Mouse (Mus musculus): ENCODE results near the gene Hipk2.

Gene Hipk2

DNA sequence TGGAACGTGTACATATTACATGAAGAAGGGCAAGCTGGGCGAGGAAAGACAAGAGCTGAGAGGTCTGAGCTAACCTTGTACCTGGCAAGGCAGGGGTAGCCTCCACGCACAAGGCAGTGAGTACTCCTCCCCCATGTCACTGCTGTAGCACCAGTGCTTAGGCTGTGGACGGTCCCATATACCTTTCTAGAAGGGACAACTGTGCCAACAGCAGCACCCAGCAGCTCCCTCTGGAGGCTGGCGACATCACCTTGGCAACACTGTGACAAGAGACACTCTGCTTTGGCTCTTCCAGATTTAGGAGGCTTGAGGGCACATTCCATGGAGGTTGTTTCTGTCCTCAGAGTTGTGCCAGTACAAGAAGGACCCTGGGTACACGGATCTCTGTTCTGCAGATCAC, 123.5 kb downstream of the Hipk2 start:
- no peak for DNase-seq

DNA sequence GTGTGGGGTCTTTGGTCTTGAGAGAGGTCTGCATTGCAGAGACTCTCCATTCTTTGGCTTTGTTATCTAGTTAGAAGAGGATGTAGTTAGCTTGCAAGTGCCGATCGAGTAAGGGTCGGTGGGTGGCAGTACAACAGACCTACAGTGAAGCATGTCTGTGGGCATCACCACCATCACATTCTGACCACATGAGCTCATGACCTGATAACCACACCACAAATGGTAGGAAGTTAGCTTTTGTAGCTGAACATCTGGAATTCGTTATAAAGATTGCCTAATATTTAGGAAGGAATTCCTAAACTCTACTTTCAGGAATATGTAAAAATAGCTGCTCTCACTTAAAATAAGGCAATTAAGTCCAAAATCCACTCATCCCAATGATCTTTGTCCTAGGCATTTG, 127.9 kb downstream of the Hipk2 start:
- no peak for DNase-seq

DNA sequence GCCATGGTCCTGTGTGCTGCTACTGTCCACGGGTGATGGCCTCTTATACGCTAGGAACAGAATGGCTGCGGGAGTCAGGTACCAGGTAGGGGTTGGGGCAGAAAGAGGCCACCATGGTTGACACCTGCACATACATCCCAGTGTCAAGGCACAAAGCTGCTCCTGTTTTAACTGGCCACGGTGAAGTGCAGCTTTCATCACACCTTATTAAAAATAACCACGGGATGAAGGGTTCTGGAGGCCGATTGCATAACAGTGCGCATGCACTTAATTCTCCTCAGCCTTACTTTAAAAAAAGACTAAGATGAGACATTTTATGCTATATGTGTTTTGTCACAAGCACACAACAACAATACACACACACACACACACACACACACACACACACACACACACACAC, 132.6 kb downstream of the Hipk2 start:
- peak; percentile 40 to 43 for DNase-seq

GRCm38 (mm10) chr6:38742441-38742840, 133.5 kb downstream of the Hipk2 start:
- DNase-seq, result no peak

GRCm38 (mm10) chr6:38741024-38741423, 134.9 kb downstream of the Hipk2 start:
- no peak for DNase-seq

- DNase-seq, result no peak
Observed at GRCm38 (mm10) chr6:38739266-38739665, 136.7 kb downstream of the Hipk2 start.

GRCm38 (mm10) chr6:38737763-38738162, 138.2 kb downstream of the Hipk2 start:
- DNase-seq, result no peak

GRCm38 (mm10) chr6:38736240-38736639, 139.7 kb downstream of the Hipk2 start:
- peak; percentile 81 to 85 for DNase-seq

DNA sequence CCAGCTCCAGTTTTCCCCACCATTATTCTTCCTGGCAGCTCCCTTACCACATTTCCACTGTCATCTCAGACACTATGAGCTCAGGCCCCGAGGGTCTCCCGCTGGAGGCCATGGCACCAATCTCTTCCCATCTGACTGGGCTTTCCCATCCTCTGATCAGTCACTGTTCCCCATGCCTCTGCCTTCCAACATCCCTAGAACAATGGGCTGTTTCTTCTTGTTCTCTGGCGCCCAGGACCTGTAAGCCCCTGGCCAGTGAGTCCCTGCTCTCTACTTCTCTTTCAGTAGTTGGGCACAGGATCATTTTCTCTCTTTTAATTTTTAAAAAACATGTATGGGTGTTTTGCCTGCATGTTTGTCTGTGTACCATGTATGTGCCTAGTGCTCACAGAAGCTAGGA, 143.3 kb downstream of the Hipk2 start:
- no peak for DNase-seq

- no peak for DNase-seq
Observed at GRCm38 (mm10) chr6:38730169-38731146, 145.5 kb downstream of the Hipk2 start.

GRCm38 (mm10) chr6:38725515-38725914, 150.4 kb downstream of the Hipk2 start:
- DNase-seq, result no peak

DNA sequence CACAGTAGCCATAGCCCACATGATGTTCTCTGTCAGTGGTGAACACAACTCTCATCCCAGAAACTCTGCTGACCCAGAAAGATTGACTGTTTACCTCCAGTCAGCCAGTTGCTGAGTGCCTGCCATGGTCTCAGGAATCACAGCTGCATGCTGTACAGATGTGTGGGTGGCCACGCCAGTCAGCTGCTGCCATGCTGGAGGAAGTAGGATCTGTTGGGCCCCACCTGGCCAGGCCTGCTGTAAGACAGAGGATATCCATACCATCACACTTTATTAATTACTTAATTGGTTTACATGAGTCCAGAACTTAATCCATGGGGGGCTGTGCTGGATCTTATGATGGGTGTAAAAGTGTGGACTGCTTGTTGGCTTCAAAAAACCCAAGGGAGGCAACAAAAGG, 154.6 kb downstream of the Hipk2 start:
- DNase-seq, result no peak

DNA sequence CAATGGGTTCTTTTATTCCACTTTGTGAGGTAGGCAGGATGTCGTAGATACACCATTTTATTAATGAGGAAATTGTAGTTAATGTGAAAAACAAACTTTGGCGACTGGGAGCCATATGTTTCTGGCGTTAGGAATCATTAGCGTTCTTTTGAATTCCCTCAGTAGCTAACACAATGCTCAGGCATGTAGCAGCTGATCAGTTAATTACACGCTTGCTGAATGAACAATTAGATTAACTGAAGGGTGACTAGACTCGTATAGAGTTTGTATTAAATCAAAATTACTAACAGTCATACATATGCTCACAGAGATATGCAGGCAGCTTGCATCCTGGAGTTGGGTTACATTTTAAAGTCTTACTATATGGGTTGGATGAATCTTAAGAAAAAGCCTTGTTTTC, 156.7 kb downstream of the Hipk2 start:
- DNase-seq, result no peak

DNA sequence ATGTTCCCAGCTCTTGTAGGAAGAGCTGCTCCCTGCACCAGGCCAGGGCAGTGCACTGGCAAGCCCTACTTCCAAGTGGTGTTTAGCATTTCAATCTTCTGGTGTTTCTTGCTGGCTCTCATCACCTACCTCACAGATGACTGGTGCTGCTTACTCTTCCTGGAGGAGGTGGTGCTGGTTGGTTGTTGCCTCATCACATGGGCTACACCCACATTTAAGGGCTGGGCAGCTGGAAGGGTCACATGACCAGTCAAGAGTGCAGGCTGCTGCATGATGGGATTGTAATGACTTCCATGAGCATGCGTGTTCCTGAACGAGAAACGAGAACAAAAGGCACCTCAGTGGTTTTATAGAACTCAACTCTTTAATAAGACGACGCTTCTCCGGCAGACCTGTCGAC, 157.3 kb downstream of the Hipk2 start:
- no peak for DNase-seq

GRCm38 (mm10) chr6:38715881-38716280, 160.1 kb downstream of the Hipk2 start:
- DNase-seq, result no peak

DNA sequence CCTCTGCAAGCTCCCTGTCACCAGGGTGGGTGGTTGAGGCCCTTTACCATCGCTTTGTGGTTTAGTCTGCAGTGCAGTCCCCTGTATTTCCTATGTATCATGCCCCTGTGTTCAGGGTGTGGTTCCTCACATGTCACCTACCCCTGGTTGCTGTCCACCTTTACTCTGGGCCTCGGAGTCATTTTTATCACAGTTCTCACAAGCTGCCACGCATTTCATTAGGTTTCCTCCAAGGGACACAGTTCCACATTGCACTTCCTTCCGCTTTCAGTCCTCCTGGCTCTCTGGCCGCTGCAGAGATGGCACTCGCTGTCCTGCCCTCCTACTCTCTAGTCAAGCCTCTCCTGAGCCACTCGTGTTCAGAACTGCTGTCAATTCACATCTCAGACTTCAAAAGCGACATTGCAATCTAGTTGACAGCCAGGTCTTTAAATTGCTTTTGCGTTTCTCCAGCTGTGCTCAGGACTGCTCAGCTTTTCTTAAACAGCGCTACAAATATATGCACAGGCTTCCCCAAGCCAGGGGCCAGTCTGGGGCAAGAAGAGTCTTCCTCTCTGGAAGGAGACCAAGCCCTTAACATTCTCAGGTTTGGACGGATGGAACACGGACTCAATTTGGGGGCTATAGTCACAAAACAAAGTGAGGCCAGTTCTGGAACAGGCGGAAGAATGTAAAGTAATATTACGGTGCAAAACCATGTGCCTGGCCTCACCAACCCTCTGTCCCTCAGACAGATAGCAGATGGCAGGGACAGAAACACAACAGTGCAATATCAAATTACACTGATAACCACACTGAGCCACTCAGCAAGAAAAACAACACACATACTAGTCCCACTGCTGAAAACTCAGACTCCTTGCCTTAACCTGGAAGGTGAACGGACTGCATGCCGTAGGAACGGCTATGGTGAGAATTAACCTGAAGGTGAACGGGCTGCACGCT, 161.7 kb downstream of the Hipk2 start:
- DNase-seq, result no peak

- peak in 1 of 2 experiments; percentile 44 for DNase-seq
Observed at GRCm38 (mm10) chr6:38710449-38710848, 165.5 kb downstream of the Hipk2 start.

GRCm38 (mm10) chr6:38704264-38704984, 171.5 kb downstream of the Hipk2 start:
- peak; percentile 33 to 46 for DNase-seq

DNA sequence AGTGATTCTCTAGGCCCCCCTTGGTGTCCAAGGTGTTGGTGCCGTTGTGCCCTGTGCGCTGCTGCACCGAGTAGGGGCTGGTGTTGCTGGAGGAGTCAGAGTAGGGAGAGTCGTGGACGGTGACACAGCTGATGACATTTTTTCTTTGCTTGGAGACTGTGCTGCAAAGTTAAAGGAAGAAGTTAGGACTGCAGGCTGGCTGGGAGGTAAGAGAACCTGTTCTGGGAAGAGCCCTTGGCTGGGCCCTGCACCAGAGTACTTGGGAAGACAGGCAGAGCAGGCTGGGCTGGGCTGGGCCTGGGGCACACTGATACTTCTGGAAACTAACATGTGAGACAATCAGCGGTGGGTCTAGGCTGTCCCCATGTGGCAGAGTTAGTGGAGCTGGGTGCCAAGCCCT, 172.4 kb downstream of the Hipk2 start:
- DNase-seq, result no peak

GRCm38 (mm10) chr6:38702810-38703399, 173.1 kb downstream of the Hipk2 start:
- DNase-seq, result peak in 1 of 2 experiments; percentile 37

GRCm38 (mm10) chr6:38701421-38701820, 174.5 kb downstream of the Hipk2 start:
- no peak for DNase-seq

DNA sequence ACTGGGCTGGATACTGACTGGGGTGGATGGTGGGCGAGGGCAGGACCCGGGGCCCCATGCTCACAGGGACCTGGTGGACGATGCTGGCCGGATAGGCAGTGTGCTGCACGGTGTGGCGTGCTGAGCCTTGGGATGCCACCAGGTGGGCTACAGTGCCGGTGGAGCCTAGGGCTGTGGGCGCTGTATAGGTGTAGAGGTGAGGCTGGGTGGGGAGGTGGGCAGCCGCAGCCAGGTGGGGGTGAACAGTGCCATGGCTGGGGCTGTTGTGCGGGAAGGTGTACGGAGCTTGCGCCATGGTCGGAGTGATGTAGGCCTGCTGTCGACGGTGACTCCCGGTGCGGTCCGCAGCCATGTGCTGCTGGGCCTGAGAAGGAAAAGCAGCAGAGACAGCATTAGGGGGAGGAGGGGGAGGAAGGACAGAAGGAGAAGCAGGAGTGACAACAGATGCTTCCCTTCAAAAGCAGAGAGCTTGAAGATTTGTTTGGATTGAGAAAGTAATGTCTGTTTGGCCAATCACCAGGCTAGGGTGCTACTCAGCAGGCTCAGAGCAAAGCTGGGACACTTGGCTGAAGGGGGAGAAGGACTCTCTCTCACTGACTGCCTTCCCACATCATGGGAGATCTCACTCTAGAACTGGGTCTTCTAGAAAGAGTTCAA, 177.6 kb downstream of the Hipk2 start:
- DNase-seq, result no peak

Measured in lung, adult 18-20 months (tissue).